Mouse (Mus musculus) thymus, postnatal 0 days (tissue): ENCODE measurements around the gene Edf1. TPM values are rescaled to one million over a fixed set of nuclear protein-coding genes. Genes with fewer than 3 reads are reported as not detected.

Experiments
- polyA plus RNA-seq: library from polyadenylated mRNA; unstranded; fragments of >200 nt; fragmentation: Nextera tagmentation; extraction: Ambion mirVana; gene quantifications from 2 replicates; pipeline ENCODE4 v1.2.1, GENCODE M21; 2015

The Edf1 gene
- polyA plus RNA-seq, 1 experiment from 2014 or later, result 466 TPM

Other genes starting within 250 kb of the Edf1 start
- 0.12 and 0.21 TPM in 2 replicates for gene Grin1, start 238.7 kb upstream of the Edf1 start, polyA plus RNA-seq
- gene Man1b1, start 225.5 kb upstream of the Edf1 start, polyA plus RNA-seq, result 37.1 and 40.7 TPM in 2 replicates
- gene Dpp7, start 201.5 kb upstream of the Edf1 start, polyA plus RNA-seq, result 8.7 and 9.1 TPM in 2 replicates
- 21.3 and 24.6 TPM in 2 replicates for gene Uap1l1, start 192.2 kb upstream of the Edf1 start, polyA plus RNA-seq
- gene Sapcd2, start 185.5 kb upstream of the Edf1 start, polyA plus RNA-seq, result 22.8 and 25.4 TPM in 2 replicates
- 7.6 and 9.0 TPM in 2 replicates for gene Entpd2, start 162.0 kb upstream of the Edf1 start, polyA plus RNA-seq
- gene Npdc1, start 158.5 kb upstream of the Edf1 start, polyA plus RNA-seq, result 6.3 and 7.2 TPM in 2 replicates
- 1.4 and 1.8 TPM in 2 replicates for gene Fut7, start 134.6 kb upstream of the Edf1 start, polyA plus RNA-seq
- gene Abca2, start 129.1 kb upstream of the Edf1 start, polyA plus RNA-seq, result 3.3 and 4.7 TPM in 2 replicates
- gene Clic3, start 101.0 kb upstream of the Edf1 start, polyA plus RNA-seq, result 3.6 and 4.7 TPM in 2 replicates
- 72.4 and 83.3 TPM in 2 replicates for gene Paxx, start 96.8 kb upstream of the Edf1 start, polyA plus RNA-seq
- 6.3 TPM in 2 replicates for gene Ptgds, start 87.8 kb upstream of the Edf1 start, polyA plus RNA-seq
- not detected in 2 replicates for gene Lcn12, start 63.9 kb upstream of the Edf1 start, polyA plus RNA-seq
- 44.3 and 47.2 TPM in 2 replicates for gene Fbxw5, start 57.1 kb upstream of the Edf1 start, polyA plus RNA-seq
- gene C8g, start 56.1 kb upstream of the Edf1 start, polyA plus RNA-seq, result 5.6 and 6.4 TPM in 2 replicates
- 58.1 and 59.1 TPM in 2 replicates for gene Traf2, start 10.9 kb upstream of the Edf1 start, polyA plus RNA-seq
- gene Mamdc4, start 17.0 kb downstream of the Edf1 start, polyA plus RNA-seq, result 0.53 and 1.0 TPM in 2 replicates
- gene Phpt1, start 17.4 kb downstream of the Edf1 start, polyA plus RNA-seq, result 184 and 191 TPM in 2 replicates
- 0.04 and 0.49 TPM in 2 replicates for gene Ajm1, start 23.9 kb downstream of the Edf1 start, polyA plus RNA-seq
- gene Rabl6, start 50.7 kb downstream of the Edf1 start, polyA plus RNA-seq, result 30.3 and 39.7 TPM in 2 replicates
- 0.04 and 0.05 TPM in 2 replicates for gene Ccdc183, start 59.8 kb downstream of the Edf1 start, polyA plus RNA-seq
- gene Tmem141, start 64.2 kb downstream of the Edf1 start, polyA plus RNA-seq, result 5.8 and 7.0 TPM in 2 replicates
- 9.1 and 9.2 TPM in 2 replicates for gene Fcna, start 70.2 kb downstream of the Edf1 start, polyA plus RNA-seq
- 0.38 and 0.76 TPM in 2 replicates for gene Lcn8, start 95.3 kb downstream of the Edf1 start, polyA plus RNA-seq
- not detected in 2 replicates for gene Lcn5, start 100.1 kb downstream of the Edf1 start, polyA plus RNA-seq
- gene Lcn6, start 118.9 kb downstream of the Edf1 start, polyA plus RNA-seq, result 0.24 TPM in 1 of 2 replicates, not detected in the other
- gene Lcn10, start 124.9 kb downstream of the Edf1 start, polyA plus RNA-seq, result 0.45 and 0.49 TPM in 2 replicates
- 1.5 and 1.9 TPM in 2 replicates for gene Obp2a, start 142.2 kb downstream of the Edf1 start, polyA plus RNA-seq
- 50.9 and 57.4 TPM in 2 replicates for gene Bmyc, start 148.9 kb downstream of the Edf1 start, polyA plus RNA-seq
- 0.24 TPM in 1 of 2 replicates, not detected in the other for gene Obp2b, start 179.2 kb downstream of the Edf1 start, polyA plus RNA-seq
- 0.45 and 0.56 TPM in 2 replicates for gene Lcn3, start 207.7 kb downstream of the Edf1 start, polyA plus RNA-seq
- gene Lcn11, start 219.2 kb downstream of the Edf1 start, polyA plus RNA-seq, result 0.89 and 1.1 TPM in 2 replicates
- 2.3 and 2.6 TPM in 2 replicates for gene Gm13539, start 224.4 kb downstream of the Edf1 start, polyA plus RNA-seq